28 mouse cellular contexts compared by ENCODE assay signal in the genomic region with DNA sequence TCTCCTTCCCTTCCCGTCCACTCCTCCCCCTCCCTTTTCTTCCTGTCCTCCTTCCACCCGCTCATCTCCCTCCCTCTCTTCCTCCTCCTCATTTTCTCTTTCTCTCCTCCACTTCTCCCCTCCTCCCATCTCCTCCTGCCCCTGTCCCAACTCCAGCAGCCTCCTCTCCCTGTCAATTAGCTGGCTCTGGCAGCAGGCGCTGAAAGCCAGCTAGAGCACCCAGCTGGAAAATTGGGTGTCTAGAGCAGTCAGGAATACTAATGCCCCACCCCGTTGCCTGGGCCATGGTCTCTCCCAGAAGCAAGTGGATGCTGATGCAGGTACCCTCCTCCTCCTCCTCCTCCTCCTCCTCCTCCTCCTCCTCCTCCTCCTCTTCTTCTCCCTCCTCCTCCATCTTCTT. TPM values are rescaled to one million over a fixed set of nuclear protein-coding genes. Genes with fewer than 3 reads are reported as not detected.
DNase-seq lines count a peak whose midpoint lies in the region; ATAC-seq and TF ChIP-seq lines count a peak whose summit lies in the region.
"Had no signal": no experiment of that assay in that cellular context is flagged by ENCODE, and none has a peak within 500 bp of the region (broad histone marks: within the 10 kb centered on the region; RNA-seq: fewer than 3 reads in every experiment).

No protein-coding gene starts in this region.

- no peak overlapping the region for H3K4me3 ChIP-seq in forebrain, postnatal 0 days (ENCODE audit: low read depth, low read length)
- no peak overlapping the region for H3K4me3 ChIP-seq in forebrain, embryonic 10.5 days
- no peak overlapping the region for H3K4me3 ChIP-seq in hindbrain, postnatal 0 days (ENCODE audit: low read length)
- H3K4me3 ChIP-seq: embryonic facial prominence, embryonic 10.5 days; embryonic facial prominence, embryonic 15.5 days; heart, embryonic 13.5 days; kidney, embryonic 15.5 days; limb, embryonic 13.5 days; lung, embryonic 15.5 days; myocyte; neural tube, embryonic 12.5 days had no signal

- intact Hi-C loops in left cerebral cortex, postnatal 4 days (cut with DNase I) = no loop called here
- intact Hi-C loops in left cerebral cortex, postnatal 14 days (cut with DNase I) = no loop called here

- peak; percentile 50 for ATAC-seq in forebrain, postnatal 0 days
- no peak for ATAC-seq in hindbrain, postnatal 0 days
- ATAC-seq: midbrain, embryonic 16.5 days had no signal

- no peak for TF ChIP-seq CTCF in forebrain, postnatal 0 days (IDR thresholded peaks at IDR 0.05; ENCODE audit: low read depth)
- TF ChIP-seq CTCF in brain, embryonic 14.5 days (IDR thresholded peaks at IDR 0.05; ENCODE audit: borderline replicate concordance, extremely low read depth, insufficient read depth, insufficient read length) = no peak
- no peak for TF ChIP-seq CTCF in hindbrain, postnatal 0 days (IDR thresholded peaks at IDR 0.05; ENCODE audit: low read depth)

- no peak overlapping the region for H3K4me2 ChIP-seq in forebrain, postnatal 0 days (ENCODE audit: low read depth)
- H3K4me2 ChIP-seq in hindbrain, postnatal 0 days (ENCODE audit: low read depth, low read length) = no peak overlapping the region
- H3K4me2 ChIP-seq: embryonic facial prominence, embryonic 15.5 days; heart, embryonic 13.5 days; kidney, embryonic 15.5 days; limb, embryonic 13.5 days; liver, embryonic 11.5 days; lung, embryonic 15.5 days; neural tube, embryonic 12.5 days had no signal

- no peak for DNase-seq in forebrain, postnatal 0 days
- DNase-seq in forebrain, embryonic 10.5 days (ENCODE audit: extremely low spot score, low spot score) = no peak
- DNase-seq in left cerebral cortex, postnatal 4 days = peak; percentile 66
- no peak for DNase-seq in left cerebral cortex, postnatal 14 days (ENCODE audit: low spot score in 2 of 2)
- DNase-seq in brain, embryonic 14.5 days (ENCODE audit: low read depth) = peak; percentile 81
- peak; percentile 51 for DNase-seq in hindbrain, postnatal 0 days (ENCODE audit: low spot score)
- no peak for DNase-seq in gastrocnemius, adult 8-10 months (ENCODE audit: low spot score in 2 of 2)
- DNase-seq: adrenal gland, postnatal 25 days; B cell, adult 2 months; cerebellum, adult 18-20 months; cerebellum, postnatal 14 days; gastrocnemius, postnatal 10 days; heart, postnatal 10 days; kidney, adult 18-20 months; kidney, postnatal 25 days; thymus, adult 18-20 months; thymus, postnatal 25 days had no signal

- 26% methylated on average over 4 of the region's 4 CpGs for WGBS in forebrain, postnatal 0 days
- WGBS in forebrain, embryonic 10.5 days = 39% methylated on average over 4 of the region's 4 CpGs
- WGBS in hindbrain, postnatal 0 days = 21% methylated on average over 4 of the region's 4 CpGs

- H3K4me1 ChIP-seq in forebrain, postnatal 0 days (ENCODE audit: insufficient read depth) = no peaks in the 10 kb centered on the region
- H3K4me1 ChIP-seq in forebrain, embryonic 10.5 days = peaks cover 15% of the 10 kb centered on the region
- H3K4me1 ChIP-seq in hindbrain, postnatal 0 days (ENCODE audit: insufficient read depth, low read length) = no peaks in the 10 kb centered on the region
- H3K4me1 ChIP-seq: embryonic facial prominence, embryonic 10.5 days; embryonic facial prominence, embryonic 15.5 days; limb, embryonic 13.5 days; lung, embryonic 15.5 days; neural tube, embryonic 12.5 days had no signal

- no peak overlapping the region for H3K9ac ChIP-seq in forebrain, postnatal 0 days
- H3K9ac ChIP-seq in hindbrain, postnatal 0 days (replicated peaks; ENCODE audit: low read length) = no peak overlapping the region
- H3K9ac ChIP-seq: embryonic facial prominence, embryonic 15.5 days; heart, embryonic 13.5 days; kidney, embryonic 15.5 days; limb, embryonic 13.5 days; lung, embryonic 15.5 days; neural tube, embryonic 12.5 days had no signal

- TF ChIP-seq POLR2A in brain, embryonic 14.5 days (IDR thresholded peaks at IDR 0.05; ENCODE audit: borderline replicate concordance, extremely low read depth, insufficient read depth, insufficient read length, poor library complexity, severe bottlenecking) = no peak

- no peaks in the 10 kb centered on the region for H3K9me3 ChIP-seq in forebrain, postnatal 0 days (ENCODE audit: low read length)
- H3K9me3 ChIP-seq in forebrain, embryonic 10.5 days = no peaks in the 10 kb centered on the region
- no peaks in the 10 kb centered on the region for H3K9me3 ChIP-seq in hindbrain, postnatal 0 days (ENCODE audit: low read length)
- H3K9me3 ChIP-seq: embryonic facial prominence, embryonic 10.5 days; embryonic facial prominence, embryonic 15.5 days; heart, embryonic 13.5 days; kidney, embryonic 15.5 days; limb, embryonic 13.5 days; lung, embryonic 15.5 days; neural tube, embryonic 12.5 days had no signal

- no peaks in the 10 kb centered on the region for H3K27me3 ChIP-seq in forebrain, postnatal 0 days (ENCODE audit: insufficient read depth, low read length)
- H3K27me3 ChIP-seq in forebrain, embryonic 10.5 days (ENCODE audit: poor library complexity, severe bottlenecking) = no peaks in the 10 kb centered on the region
- no peaks in the 10 kb centered on the region for H3K27me3 ChIP-seq in hindbrain, postnatal 0 days (ENCODE audit: insufficient read depth, low read length)
- H3K27me3 ChIP-seq: embryonic facial prominence, embryonic 15.5 days; lung, embryonic 15.5 days; neural tube, embryonic 12.5 days had no signal

- H3K27ac ChIP-seq in forebrain, postnatal 0 days (ENCODE audit: low read depth, low read length) = no peak overlapping the region
- no peak overlapping the region for H3K27ac ChIP-seq in forebrain, embryonic 10.5 days
- no peak overlapping the region for H3K27ac ChIP-seq in hindbrain, postnatal 0 days
- H3K27ac ChIP-seq: embryonic facial prominence, embryonic 10.5 days; embryonic facial prominence, embryonic 15.5 days; heart, embryonic 13.5 days; kidney, embryonic 15.5 days; limb, embryonic 13.5 days; lung, embryonic 15.5 days; neural tube, embryonic 12.5 days; stomach, postnatal 0 days had no signal

- no peaks in the 10 kb centered on the region for H3K36me3 ChIP-seq in forebrain, postnatal 0 days (ENCODE audit: insufficient read depth)
- H3K36me3 ChIP-seq in forebrain, embryonic 10.5 days (replicated peaks) = no peaks in the 10 kb centered on the region
- no peaks in the 10 kb centered on the region for H3K36me3 ChIP-seq in hindbrain, postnatal 0 days (ENCODE audit: insufficient read depth, low read length)
- H3K36me3 ChIP-seq: embryonic facial prominence, embryonic 10.5 days; embryonic facial prominence, embryonic 15.5 days; heart, embryonic 13.5 days; kidney, embryonic 15.5 days; limb, embryonic 13.5 days; lung, embryonic 15.5 days; neural tube, embryonic 12.5 days had no signal

RNA-seq across cellular contexts. Expression of gene Cyth4, which starts 54.3 kb away (rescaled TPM):
- 5.5 and 9.8 TPM in 2 replicates for total RNA-seq in forebrain, postnatal 0 days (2014; rRNA removed)
- 3.9 and 5.5 TPM in 2 replicates for polyA plus RNA-seq in forebrain, postnatal 0 days (2015; fragmentation: Nextera tagmentation; extraction: Ambion mirVana)
- 4.5 TPM in 2 replicates for polyA plus RNA-seq in forebrain, embryonic 10.5 days (2016; fragmentation: Nextera tagmentation; extraction: Ambion mirVana)
- 1 to 10 TPM; 3.9 to 6.0 TPM for total RNA-seq in left cerebral cortex, postnatal 4 days (2021)
- total RNA-seq in left cerebral cortex, postnatal 14 days (2021) = 10 to 100 TPM; 11.6 to 12.3 TPM
- 4.0 and 4.8 TPM in 2 replicates for polyA plus RNA-seq in brain, embryonic 14.5 days (2012; rRNA removed)
- 6.4 and 6.8 TPM in 2 replicates for total RNA-seq in hindbrain, postnatal 0 days (2014; rRNA removed)
- 5.7 and 7.2 TPM in 2 replicates for polyA plus RNA-seq in hindbrain, postnatal 0 days (2015; fragmentation: Nextera tagmentation; extraction: Ambion mirVana)
- total RNA-seq in gastrocnemius, adult 8-10 months (2022) = 1 to 10 TPM in 2 of 4 experiments, under 1 TPM in 2; 0.80 to 1.9 (median 1.1) TPM

Comparison
In these comparisons a context has a peak if more than half of its experiments do, and no peak if none do; other contexts are left out.
1. DNase-seq: peak in left cerebral cortex, postnatal 4 days (single experiment), brain, embryonic 14.5 days (single experiment) and hindbrain, postnatal 0 days (single experiment); none in forebrain, postnatal 0 days (single experiment), forebrain, embryonic 10.5 days (single experiment), left cerebral cortex, postnatal 14 days (0 of 2) and gastrocnemius, adult 8-10 months (0 of 2).